Mouse (Mus musculus): ENCODE measurements at regions not wholly inside any gene's neighbourhood (a gene's known extent, or its start where the extent isn't known, plus 50 kb on each side); places are given as distances from the start of the nearest gene placed in this dataset.

DNA sequence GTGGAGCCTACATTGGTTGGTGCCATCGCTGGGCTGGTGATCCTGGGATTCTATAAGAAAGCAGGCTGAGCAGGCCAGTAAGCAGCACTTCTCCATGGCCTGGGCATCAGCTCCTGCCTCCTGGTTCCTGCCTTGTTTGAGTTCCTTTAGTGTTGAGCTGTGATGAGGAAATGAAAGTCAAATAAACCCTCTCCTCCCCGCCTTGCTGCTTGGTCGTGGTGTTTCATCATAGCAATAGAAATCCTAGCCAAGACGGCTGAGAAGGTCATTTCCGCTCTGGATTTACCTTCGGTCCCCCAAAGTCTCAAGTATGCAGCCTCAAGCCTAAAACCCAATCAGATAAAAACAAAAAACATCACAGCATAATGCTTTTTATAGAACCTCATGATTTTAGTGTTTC lies 240.6 kb upstream of the 1700056E22Rik start:
- no peak for TF ChIP-seq REST (IDR thresholded peaks at IDR 0.05; ENCODE audit: insufficient read depth, insufficient read length)
- TF ChIP-seq TCF12 (IDR thresholded peaks at IDR 0.05; ENCODE audit: insufficient read depth, poor library complexity, severe bottlenecking): no peak
- TF ChIP-seq POLR2A (IDR thresholded peaks at IDR 0.05; ENCODE audit: insufficient read length, low read depth): no peak
- no peak for TF ChIP-seq MAX (IDR thresholded peaks at IDR 0.05; ENCODE audit: low read depth)
